Mouse (Mus musculus) WW6 (cell line): ENCODE results near the gene Olfr1510.
"Not testable (repeated sequence)": the region's sequence is repeated elsewhere in the genome, so short reads cannot be mapped to it uniquely, and the experiment has no call there.

Experiments used
- DNase-seq: peaks from one replicate; pipeline ENCODE4 v3.0.0-alpha.2; 2013; ENCODE audit warnings: low read depth, low spot score

Olfr1510 gene

GRCm38 (mm10) chr14:52414273-52414672 is at the start of gene Olfr1510:
Gene Olfr1510, minus strand, starts transcription at chr14:52414373.
- no peak for DNase-seq

DNA sequence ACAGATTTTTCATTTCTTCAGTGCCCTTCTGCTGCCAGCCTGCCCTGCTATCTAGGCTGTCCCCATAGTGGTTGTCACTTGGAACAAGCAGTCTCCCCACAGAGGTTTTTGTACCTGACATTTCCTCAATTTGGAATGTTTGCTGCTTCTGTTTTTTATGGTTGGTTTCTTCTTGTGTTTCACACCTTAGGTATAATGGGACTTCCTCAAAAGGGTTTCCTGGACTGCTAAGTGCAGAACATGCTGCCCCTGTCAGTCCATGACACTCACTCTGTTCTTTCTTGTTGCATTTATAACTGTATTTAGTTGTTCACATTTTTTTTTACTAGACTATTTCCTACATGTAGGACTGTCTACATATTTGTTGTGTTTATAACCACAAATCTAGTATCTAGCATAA is 47.8 kb upstream of the Olfr1510 start:
- no peak for DNase-seq

DNA sequence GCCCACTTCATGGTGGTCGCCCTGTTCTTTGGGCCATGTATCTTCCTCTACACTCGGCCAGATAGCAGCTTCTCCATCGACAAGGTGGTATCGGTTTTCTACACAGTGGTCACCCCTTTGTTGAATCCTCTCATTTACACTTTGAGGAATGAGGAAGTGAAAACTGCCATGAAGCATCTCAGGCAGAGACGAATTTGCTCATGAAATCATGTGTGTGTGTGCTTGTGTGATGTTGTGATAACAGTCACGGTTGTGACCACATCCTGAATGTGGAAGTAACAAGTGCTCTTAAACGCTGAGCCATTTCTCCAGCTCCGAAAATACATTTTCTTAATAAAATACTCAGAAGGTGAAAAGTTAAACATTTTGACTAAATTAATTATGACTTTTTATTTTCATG is 37.0 kb upstream of the Olfr1510 start:
- DNase-seq = no peak

DNA sequence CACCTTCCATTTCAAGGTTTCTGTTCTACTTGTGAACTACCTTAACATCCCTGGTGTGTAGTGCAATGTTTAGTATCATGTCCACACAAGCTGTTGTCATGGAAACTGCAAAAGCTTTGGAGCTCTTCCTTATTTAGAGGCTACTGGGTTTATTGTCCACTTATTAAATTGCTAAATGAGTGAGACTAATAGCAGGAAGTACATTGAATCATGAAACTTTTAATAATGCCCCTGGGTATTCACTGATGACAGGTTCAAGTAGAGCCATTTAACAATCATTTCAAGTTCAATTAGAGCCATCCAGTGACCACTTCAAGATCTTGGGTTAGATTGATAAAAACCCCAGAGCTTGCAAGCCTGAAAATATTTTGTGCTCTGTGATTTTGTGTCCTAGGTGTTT is 28.5 kb upstream of the Olfr1510 start, which contains the start of gene Olfr1509:
TSS of gene Olfr1509 (plus strand) at position 301 of the 400 bp plus-strand sequence.
- DNase-seq = no peak

- no peak for DNase-seq
Measured at GRCm38 (mm10) chr14:52427686-52428085, 13.5 kb upstream of the Olfr1510 start.

DNA sequence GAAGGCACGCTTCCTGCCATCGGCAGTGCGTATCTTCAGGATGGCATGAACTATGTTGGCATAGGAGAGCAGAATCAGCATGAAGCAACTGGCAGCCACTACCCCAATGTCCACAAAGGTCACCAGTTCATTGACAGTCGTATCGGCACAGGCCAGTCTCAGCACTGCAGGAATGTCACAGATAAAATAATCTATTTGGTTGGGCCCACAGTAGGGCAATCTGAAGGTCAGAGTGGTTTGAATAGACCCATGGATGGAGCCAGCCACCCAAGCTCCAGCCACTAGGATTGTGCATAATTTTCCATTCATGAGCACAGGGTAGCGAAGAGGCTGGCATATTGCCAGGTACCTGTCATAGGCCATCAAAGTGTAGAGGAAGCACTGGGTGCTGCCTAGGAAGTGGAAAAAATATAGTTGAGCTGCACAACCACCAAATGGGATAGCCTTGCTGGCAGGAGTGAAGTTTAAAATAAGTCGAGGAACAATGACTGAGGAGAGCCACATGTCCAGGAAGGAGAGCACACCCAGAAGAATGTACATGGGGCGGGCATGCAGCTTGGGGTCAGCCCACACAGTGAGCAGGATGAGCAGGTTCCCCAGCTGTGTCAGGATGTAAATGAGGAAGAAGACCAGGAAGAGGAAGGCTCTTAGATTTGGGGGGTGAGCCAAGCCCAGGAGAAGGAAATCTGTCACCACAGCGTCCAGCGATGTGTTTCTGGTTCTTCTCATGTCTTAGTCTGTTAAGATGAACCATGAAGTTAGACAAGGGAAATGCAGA is 3.8 kb downstream of the Olfr1510 start:
- not testable (repeated sequence) for DNase-seq

GRCm38 (mm10) chr14:52397279-52397678 is 16.9 kb downstream of the Olfr1510 start, which contains the start of gene Olfr1511:
Gene Olfr1511, minus strand, starts transcription at chr14:52397379.
- no peak for DNase-seq

GRCm38 (mm10) chr14:52390084-52390848 is 23.9 kb downstream of the Olfr1510 start:
- DNase-seq = not testable (repeated sequence)

DNA sequence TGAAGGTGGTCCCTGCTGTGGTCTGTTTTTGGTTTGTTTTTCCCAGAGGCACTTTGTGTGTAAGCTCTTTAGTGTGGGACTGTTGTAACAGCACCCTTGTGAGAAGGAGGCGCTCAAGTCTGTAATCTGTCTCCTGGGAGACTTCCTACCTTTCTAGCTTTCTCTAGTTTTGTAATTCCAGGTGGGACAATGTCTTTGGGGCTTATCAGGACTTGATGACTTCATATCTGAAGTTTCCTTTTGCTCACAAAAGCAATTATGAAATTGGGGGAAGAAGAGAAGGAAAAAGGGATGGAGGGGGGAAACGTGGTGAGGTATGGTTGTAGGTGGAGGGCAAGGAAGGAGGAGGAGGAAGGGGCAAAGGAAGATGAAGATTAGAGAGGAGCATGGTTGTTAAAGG is 35.1 kb downstream of the Olfr1510 start, which contains the start of gene Olfr1512:
TSS of gene Olfr1512 (minus strand) at position 101 of the 400 bp plus-strand sequence.
- DNase-seq = no peak

GRCm38 (mm10) chr14:52368741-52369140 is 45.4 kb downstream of the Olfr1510 start:
- no peak for DNase-seq
